Mouse (Mus musculus) hindbrain, postnatal 0 days (tissue): ENCODE results near the gene Esyt1. TPM values are rescaled to one million over a fixed set of nuclear protein-coding genes. Genes with fewer than 3 reads are reported as not detected.
"Not testable (repeated sequence)": the region's sequence is repeated elsewhere in the genome, so short reads cannot be mapped to it uniquely, and the experiment has no call there.

Experiments used
- ATAC-seq: fragments of 200-750 bp; cut with Nextera tagmentation; 2 replicates; pipeline ENCODE4 v1.8.0; 2017; ENCODE audit warnings: mild to moderate bottlenecking, moderate TSS enrichment, moderate library complexity
- DNase-seq: peaks from one replicate; pipeline ENCODE4 v3.0.0-alpha.2; 2015; ENCODE audit warnings: low spot score
- H3K27ac ChIP-seq: fragments of 300-500 bp; sonication (generic); 2 replicates; pipeline ENCODE4 v1.5.1; 2014; ENCODE audit warnings: mild to moderate bottlenecking
- H3K27me3 ChIP-seq: fragments of 300-500 bp; sonication (generic); 2 replicates; pipeline ENCODE4 v1.6.1; 2014; ENCODE audit warnings: low read length, mixed read lengths; ENCODE audit not compliant: insufficient read depth
- H3K36me3 ChIP-seq: fragments of 300-500 bp; sonication (generic); 2 replicates; pipeline ENCODE4 v1.6.1; 2014; ENCODE audit warnings: low read length, mixed read lengths; ENCODE audit not compliant: insufficient read depth
- H3K4me1 ChIP-seq: fragments of 300-500 bp; sonication (generic); 2 replicates; pipeline ENCODE4 v1.6.1; 2014; ENCODE audit warnings: antibody characterized with exemption, low read length, mixed read lengths; ENCODE audit not compliant: insufficient read depth
- H3K4me2 ChIP-seq: fragments of 300-500 bp; sonication (generic); 2 replicates; pipeline ENCODE4 v1.6.1; 2014; ENCODE audit warnings: low read depth, mild to moderate bottlenecking, low read length, moderate library complexity, mixed read lengths
- H3K4me3 ChIP-seq: fragments of 300-500 bp; sonication (generic); 2 replicates; pipeline ENCODE4 v1.5.1; 2014; ENCODE audit warnings: low read length
- H3K9ac ChIP-seq: fragments of 300-500 bp; sonication (generic); replicated peaks from 2 replicates; pipeline ENCODE4 v1.6.1; 2014; ENCODE audit warnings: mild to moderate bottlenecking, low read length, moderate library complexity, mixed read lengths
- H3K9me3 ChIP-seq: fragments of 300-500 bp; sonication (generic); 2 replicates; pipeline ENCODE4 v1.6.1; 2016; ENCODE audit warnings: low read length, mixed read lengths
- CTCF ChIP-seq: IDR thresholded peaks from 2 replicates; pipeline ENCODE4 v1.5.1; 2016; ENCODE audit warnings: antibody characterized with exemption, control low read depth, low read depth
- WGBS: fragments of 180-500 bp; shearing (Covaris S2); extraction: QIAGEN DNeasy Blood & Tissue Kit; methylation state at CpG from one replicate; pipeline ENCODE4 v1.1.7; 2014; 5-methylcytosine and 5-hydroxymethylcytosine counted together
- polyA plus RNA-seq: library from polyadenylated mRNA; unstranded; fragments of >200 nt; fragmentation: Nextera tagmentation; extraction: Ambion mirVana; gene quantifications from 2 replicates; pipeline ENCODE4 v1.2.1, GENCODE M21; 2015
- total RNA-seq: library from RNA; depleted of rRNA; stranded (reverse); fragments of >200 nt; gene quantifications from 2 replicates; pipeline ENCODE4 v1.2.3, GENCODE M21; 2014

Esyt1 gene
- total and polyA plus RNA-seq, 2 experiments from 2014 or later, result 13.3 to 22.9 TPM

- WGBS, result 52% methylated on average over 11 of the region's 11 CpGs
- peak overlapping the region; percentile 75 for H3K9ac ChIP-seq
- no peaks in the 10 kb centered on the region for H3K27me3 ChIP-seq
- no peak for TF ChIP-seq CTCF
- peak overlapping the region; percentile 71 for H3K4me2 ChIP-seq
- H3K4me3 ChIP-seq, result peak overlapping the region; percentile 59
- H3K27ac ChIP-seq, result peak overlapping the region; percentile 91
- H3K36me3 ChIP-seq, result peaks cover 9% of the 10 kb centered on the region; the same call in 1 of the 2 replicates
- H3K9me3 ChIP-seq, result no peaks in the 10 kb centered on the region
- DNase-seq, result no peak
- peaks cover 20% of the 10 kb centered on the region for H3K4me1 ChIP-seq
- no peak for ATAC-seq
These were observed 30.9 kb downstream of the Esyt1 start for GRCm38 (mm10) chr10:128494667-128495245.

DNA sequence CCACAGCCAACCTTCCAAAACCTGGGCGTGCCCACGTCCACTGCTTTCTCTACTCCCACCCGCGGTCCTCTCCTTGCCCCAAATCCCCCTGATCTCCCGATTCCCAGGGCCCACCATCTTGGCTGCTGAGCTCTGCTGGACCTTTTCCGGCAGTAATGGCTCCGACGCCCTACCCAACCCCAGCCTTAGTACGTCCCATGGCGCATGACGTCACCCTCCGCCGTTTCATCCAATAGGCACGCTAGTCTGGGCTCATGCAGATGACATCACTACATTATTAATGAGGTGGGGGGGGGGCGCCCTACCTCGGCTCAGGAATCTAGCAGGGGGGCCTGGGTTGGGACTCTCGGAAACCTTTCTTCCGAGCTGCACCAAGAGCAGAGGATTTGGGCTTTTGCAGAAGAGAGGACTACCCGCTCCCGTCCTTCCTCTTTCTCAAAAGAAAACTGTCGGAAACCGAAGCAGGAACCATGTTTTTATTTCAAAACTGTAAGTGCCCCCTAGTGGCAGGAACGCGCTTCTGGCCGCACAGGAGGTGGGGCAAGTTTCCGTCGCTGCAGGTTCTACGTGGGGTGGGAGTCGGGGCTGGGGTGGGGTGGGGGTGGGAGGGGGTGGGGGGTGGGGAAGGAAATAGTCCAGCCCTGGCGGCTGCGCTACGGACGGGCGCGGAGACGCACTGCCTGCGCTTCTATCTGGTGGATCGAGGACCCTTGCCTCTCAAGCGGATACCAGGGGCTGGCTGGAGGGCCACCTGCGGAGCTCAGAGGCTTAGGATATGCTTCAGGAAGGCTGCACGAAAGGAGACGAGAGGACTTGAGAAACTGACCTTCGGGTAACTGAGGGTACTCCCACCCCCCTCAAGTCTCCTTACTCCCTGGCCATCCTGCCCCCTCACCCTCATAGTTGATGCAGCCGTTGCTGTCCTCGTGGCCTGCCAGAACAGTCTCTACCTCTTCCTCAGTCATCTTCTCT, 31.7 kb downstream of the Esyt1 start, which contains the start of gene Myl6:
Myl6 (minus strand) TSS at position 451 of the 972 bp plus-strand sequence.
- WGBS, result under 1% methylated on average over 45 of the region's 45 CpGs
- no peaks in the 10 kb centered on the region for H3K27me3 ChIP-seq
- peak; percentile 99 for DNase-seq
- peak within 1 kb of the TSS; percentile 91 for H3K27ac ChIP-seq
- peak within 1 kb of the TSS; percentile 75 for H3K9ac ChIP-seq
- H3K4me2 ChIP-seq, result peak within 1 kb of the TSS; percentile 71
- TF ChIP-seq CTCF, result peak; percentile 79
- H3K9me3 ChIP-seq, result no peaks in the 10 kb centered on the region
- peak within 1 kb of the TSS; percentile 59 for H3K4me3 ChIP-seq
- H3K36me3 ChIP-seq, result peaks cover 14% of the 10 kb centered on the region; the same call in 1 of the 2 replicates
- ATAC-seq, result peak; percentile 94
- H3K4me1 ChIP-seq, result peaks cover 20% of the 10 kb centered on the region

- Histone ChIP-seq H3K27me3 (no peaks in the 10 kb centered on the region), H3K36me3 (peaks cover 21% of the 10 kb centered on the region; the same call in 1 of the 2 replicates), H3K4me3 (peak overlapping the region; percentile 59), H3K9ac (peak overlapping the region; percentile 75), H3K4me1 (peaks cover 18% of the 10 kb centered on the region), H3K27ac (peak overlapping the region; percentile 91), H3K9me3 (no peaks in the 10 kb centered on the region), H3K4me2 (peak overlapping the region; percentile 71)
- TF ChIP-seq CTCF, result no peak
- ATAC-seq (peak; percentile 43), DNase-seq (peak; percentile 56)
- WGBS, result under 1% methylated on average over 12 of the region's 12 CpGs
These were observed 32.4 kb downstream of the Esyt1 start for GRCm38 (mm10) chr10:128493319-128493694.

GRCm38 (mm10) chr10:128492633-128493311, 32.9 kb downstream of the Esyt1 start:
- H3K36me3 ChIP-seq, result peaks cover 27% of the 10 kb centered on the region
- H3K4me2 ChIP-seq, result peak overlapping the region; percentile 71
- H3K27ac ChIP-seq, result peak overlapping the region; percentile 91
- no peaks in the 10 kb centered on the region for H3K27me3 ChIP-seq
- TF ChIP-seq CTCF, result no peak
- H3K9me3 ChIP-seq, result no peaks in the 10 kb centered on the region
- peak; percentile 67 for DNase-seq
- H3K4me3 ChIP-seq, result peak overlapping the region; percentile 59
- peaks cover 14% of the 10 kb centered on the region for H3K4me1 ChIP-seq
- peak; percentile 22 for ATAC-seq
- WGBS, result 23% methylated on average over 12 of the region's 12 CpGs
- peak overlapping the region; percentile 75 for H3K9ac ChIP-seq

GRCm38 (mm10) chr10:128492051-128492450, 33.6 kb downstream of the Esyt1 start:
- DNase-seq, H3K9me3 ChIP-seq, H3K27me3 ChIP-seq, ATAC-seq: not testable (repeated sequence)
- Histone ChIP-seq H3K4me2 (peak overlapping the region; percentile 71), H3K27ac (peak overlapping the region; percentile 91; the same call in 1 of the 2 replicates), H3K9ac (peak overlapping the region; percentile 75), H3K4me3 (peak overlapping the region; percentile 59), H3K36me3 (peaks cover 34% of the 10 kb centered on the region), H3K4me1 (peaks cover 14% of the 10 kb centered on the region)
- 74% methylated on average over 8 of the region's 8 CpGs for WGBS

DNA sequence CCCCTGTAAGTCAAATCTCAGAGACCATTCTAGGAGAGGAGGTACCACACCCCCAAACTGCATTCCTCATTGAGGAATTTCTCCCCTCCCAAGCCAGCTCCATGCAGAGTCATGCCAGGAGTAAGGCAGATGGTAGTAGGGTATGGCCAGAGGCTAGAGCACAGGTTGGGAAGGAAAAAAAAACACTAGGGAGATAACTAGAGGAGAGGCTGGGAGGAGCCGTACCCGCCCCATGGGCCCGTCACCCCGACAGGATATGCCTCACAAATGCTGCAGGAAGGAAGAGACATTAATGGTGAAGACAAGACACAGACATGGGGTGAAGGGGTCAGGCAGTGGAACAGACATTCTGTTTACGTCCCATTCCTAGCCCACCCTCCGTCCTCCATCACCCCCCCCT, 34.2 kb downstream of the Esyt1 start:
- ATAC-seq, result no peak
- 71% methylated on average over 6 of the region's 6 CpGs for WGBS
- no peak for DNase-seq

More for the DNA sequence above, 34.2 kb downstream of the Esyt1 start:
- Histone ChIP-seq H3K4me2 (peak overlapping the region; percentile 71), H3K9me3 (no peaks in the 10 kb centered on the region), H3K4me3 (no peak overlapping the region), H3K27ac (peak overlapping the region; percentile 23), H3K36me3 (peaks cover 36% of the 10 kb centered on the region), H3K9ac (no peak overlapping the region), H3K27me3 (no peaks in the 10 kb centered on the region), H3K4me1 (peaks cover 14% of the 10 kb centered on the region)
- no peak for TF ChIP-seq CTCF
